Comparison of ENCODE assay signal across 8 mouse cellular contexts in the genomic region with DNA sequence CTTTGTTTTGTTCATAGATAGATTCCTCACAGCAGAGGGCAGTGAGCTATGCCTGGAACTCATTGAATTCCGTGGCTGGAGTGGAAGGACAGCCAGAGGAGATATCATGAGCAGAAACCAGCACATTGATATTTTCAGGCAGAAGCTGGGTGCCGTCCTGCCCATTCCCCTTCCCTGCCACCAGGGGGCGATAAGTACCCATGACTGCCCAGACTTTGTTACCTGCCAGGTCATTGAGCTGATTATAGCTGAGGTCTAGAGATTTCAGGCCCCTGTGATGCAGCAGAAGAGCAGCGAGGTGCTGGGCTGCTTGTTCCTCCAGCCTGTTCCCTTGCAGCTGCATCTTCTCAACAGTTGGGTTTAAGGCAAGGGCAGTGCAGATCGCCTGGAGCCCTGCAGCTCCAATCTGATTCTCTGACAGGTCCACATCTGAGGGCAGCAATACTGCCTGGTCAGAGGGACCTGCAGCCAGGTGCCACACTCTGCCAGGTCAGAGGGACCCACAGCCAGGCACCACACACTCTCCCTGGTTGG. TPM values are rescaled to one million over a fixed set of nuclear protein-coding genes. Genes with fewer than 3 reads are reported as not detected.
A peak's percentile ranks its signal among the peaks of the same experiment; 100 is the strongest.
DNase-seq lines count a peak whose midpoint lies in the region; ATAC-seq lines count a peak whose summit lies in the region.

No protein-coding gene starts in this region.

- peak overlapping the region; percentile 29 for H3K4me2 ChIP-seq in hindbrain, embryonic 14.5 days (replicated peaks)

- H3K27me3 ChIP-seq in hindbrain, embryonic 14.5 days (ENCODE audit: control insufficient read depth, insufficient read depth, low read length), result 0 out of 2 replicates have a peak, but pooled peaks cover 9% of the 10 kb centered on the region

- peak overlapping the region; percentile 2; the same call in 1 of the 2 replicates for H3K9ac ChIP-seq in hindbrain, embryonic 14.5 days

- peak; percentile 80 for DNase-seq in ZHBTc4 (ENCODE audit: low read depth, low spot score)
- peak; percentile 71 for DNase-seq in cerebellum, adult 9-11 months
- peak; percentile 68 to 69 for DNase-seq in frontal cortex, postnatal 25 days (ENCODE audit: low spot score in 2 of 2)
- peak; percentile 81 for DNase-seq in hindbrain, embryonic 14.5 days (ENCODE audit: low spot score)
- peak; percentile 73 to 78 for DNase-seq in layer of hippocampus, postnatal 36 days
- DNase-seq in lung, postnatal 36 days, result peak; percentile 80
- DNase-seq in retina, postnatal 7 days (ENCODE audit: low read depth, low spot score), result peak; percentile 74
- peak; percentile 73 for DNase-seq in urinary bladder, postnatal 25 days (ENCODE audit: low spot score)

- WGBS in hindbrain, embryonic 14.5 days, result 2% methylated on average over 5 of the region's 5 CpGs

- H3K4me3 ChIP-seq in hindbrain, embryonic 14.5 days (replicated peaks; ENCODE audit: low read length), result no peak overlapping the region

- no peaks in the 10 kb centered on the region for H3K36me3 ChIP-seq in hindbrain, embryonic 14.5 days (replicated peaks; ENCODE audit: control insufficient read depth, insufficient read depth)

- H3K27ac ChIP-seq in hindbrain, embryonic 14.5 days, result no peak overlapping the region

- H3K9me3 ChIP-seq in hindbrain, embryonic 14.5 days (ENCODE audit: control insufficient read depth, low read length), result no peaks in the 10 kb centered on the region

- H3K4me1 ChIP-seq in hindbrain, embryonic 14.5 days (replicated peaks; ENCODE audit: control insufficient read depth, insufficient read depth, low read length), result peaks cover 16% of the 10 kb centered on the region; the same call in 1 of the 2 replicates

- ATAC-seq in hindbrain, embryonic 14.5 days (ENCODE audit: low FRiP score), result 0 out of 2 replicates have a peak, but pooled peaks have one; percentile 17

RNA-seq across cellular contexts. Expression of a gene that starts 3.0 kb away (rescaled TPM):
- polyA plus RNA-seq in hindbrain, embryonic 14.5 days (2014; fragmentation: Nextera tagmentation; extraction: Ambion mirVana), result 0.74 and 0.92 TPM in 2 replicates
- total RNA-seq in layer of hippocampus, postnatal 36 days (2021), result under 1 TPM; 0.42 to 0.76 TPM

RNA-seq across cellular contexts. Expression of a gene that starts 3.7 kb away (rescaled TPM):
- 2.5 and 2.8 TPM in 2 replicates for polyA plus RNA-seq in hindbrain, embryonic 14.5 days (2014; fragmentation: Nextera tagmentation; extraction: Ambion mirVana)
- under 1 TPM; 0.58 to 0.67 TPM for total RNA-seq in layer of hippocampus, postnatal 36 days (2021)

RNA-seq across cellular contexts. Expression of a gene that starts 25.0 kb away (rescaled TPM):
- 41.2 and 42.0 TPM in 2 replicates for polyA plus RNA-seq in hindbrain, embryonic 14.5 days (2014; fragmentation: Nextera tagmentation; extraction: Ambion mirVana)
- total RNA-seq in layer of hippocampus, postnatal 36 days (2021), result 100 to 1,000 TPM in 1 of 2 experiments, 10 to 100 TPM in 1; 93.8 to 104 TPM

RNA-seq across cellular contexts. Expression of a gene that starts 27.1 kb away (rescaled TPM):
- polyA plus RNA-seq in hindbrain, embryonic 14.5 days (2014; fragmentation: Nextera tagmentation; extraction: Ambion mirVana), result 52.0 and 58.9 TPM in 2 replicates
- 10 to 100 TPM; 38.6 to 44.6 TPM for total RNA-seq in layer of hippocampus, postnatal 36 days (2021)

RNA-seq across cellular contexts. Expression of a gene that starts 49.5 kb away (rescaled TPM):
- polyA plus RNA-seq in hindbrain, embryonic 14.5 days (2014; fragmentation: Nextera tagmentation; extraction: Ambion mirVana), result 112 and 117 TPM in 2 replicates
- 100 to 1,000 TPM; 192 to 199 TPM for total RNA-seq in layer of hippocampus, postnatal 36 days (2021)
